Mouse (Mus musculus) lung, postnatal 0 days (tissue): Measurements from ENCODE around the gene Rmi2. TPM values are rescaled to one million over a fixed set of nuclear protein-coding genes. Genes with fewer than 3 reads are reported as not detected.

ENCODE experiments used
- ATAC-seq: fragments of 200-750 bp; cut with Nextera tagmentation; 2 replicates; pipeline ENCODE4 v1.8.0; 2017; ENCODE audit warnings: moderate library complexity
- DNase-seq: peaks from one replicate; pipeline ENCODE4 v3.0.0-alpha.2; 2016; ENCODE audit warnings: low spot score
- H3K27ac ChIP-seq: fragments of 300-500 bp; sonication (generic); 2 replicates; pipeline ENCODE4 v1.5.1; 2014; ENCODE audit warnings: antibody characterized with exemption, mild to moderate bottlenecking, low read length, mixed read lengths
- H3K27me3 ChIP-seq: fragments of 300-500 bp; sonication (generic); replicated peaks from 2 replicates; pipeline ENCODE4 v1.6.1; 2014; ENCODE audit warnings: low read length, mixed read lengths; ENCODE audit not compliant: insufficient read depth
- H3K36me3 ChIP-seq: fragments of 300-500 bp; sonication (generic); 2 replicates; pipeline ENCODE4 v1.6.1; 2014; ENCODE audit warnings: low read length, mixed read lengths; ENCODE audit not compliant: insufficient read depth
- H3K4me1 ChIP-seq: fragments of 300-500 bp; sonication (generic); 2 replicates; pipeline ENCODE4 v1.6.1; 2014; ENCODE audit warnings: antibody characterized with exemption, low read depth, low read length, mixed read lengths; ENCODE audit not compliant: insufficient read depth
- H3K4me2 ChIP-seq: fragments of 300-500 bp; sonication (generic); replicated peaks from 2 replicates; pipeline ENCODE4 v1.6.1; 2014; ENCODE audit warnings: low read depth, mild to moderate bottlenecking, low read length, moderate library complexity, mixed read lengths
- H3K4me3 ChIP-seq: fragments of 300-500 bp; sonication (generic); 2 replicates; pipeline ENCODE4 v1.5.1; 2014; ENCODE audit warnings: low read depth, low read length
- H3K9ac ChIP-seq: fragments of 300-500 bp; sonication (generic); replicated peaks from 2 replicates; pipeline ENCODE4 v1.6.1; 2014; ENCODE audit warnings: low read depth, mild to moderate bottlenecking
- H3K9me3 ChIP-seq: fragments of 300-500 bp; sonication (generic); 2 replicates; pipeline ENCODE4 v1.6.1; 2016; ENCODE audit warnings: low read length, mixed read lengths
- CTCF ChIP-seq: IDR thresholded peaks from 2 replicates; pipeline ENCODE4 v1.5.1; 2016; ENCODE audit warnings: antibody characterized with exemption, mild to moderate bottlenecking
- EP300 ChIP-seq: IDR thresholded peaks from 2 replicates; pipeline ENCODE4 v1.6.1; 2016; ENCODE audit warnings: antibody characterized with exemption, mild to moderate bottlenecking, control low read depth
- WGBS: fragments of 180-500 bp; shearing (Covaris S2); extraction: QIAGEN DNeasy Blood & Tissue Kit; methylation state at CpG from one replicate; pipeline ENCODE4 v1.1.7; 2014; 5-methylcytosine and 5-hydroxymethylcytosine counted together
- polyA plus RNA-seq: library from polyadenylated mRNA; unstranded; fragments of >200 nt; fragmentation: Nextera tagmentation; extraction: Ambion mirVana; gene quantifications from 2 replicates; pipeline ENCODE4 v1.2.1, GENCODE M21; 2015

Gene Rmi2
- polyA plus RNA-seq, 1 experiment from 2014 or later, result 0.44 TPM

- Histone ChIP-seq H3K36me3 (no peaks in the 10 kb centered on the region), H3K9me3 (no peaks in the 10 kb centered on the region), H3K27me3 (no peaks in the 10 kb centered on the region), H3K27ac (no peak overlapping the region), H3K4me2 (no peak overlapping the region), H3K4me1 (no peaks in the 10 kb centered on the region), H3K9ac (no peak overlapping the region), H3K4me3 (no peak overlapping the region)
- DNase-seq (no peak), ATAC-seq (no peak)
- 82% methylated on average over 7 of the region's 7 CpGs for WGBS
- TF ChIP-seq EP300 (no peak), CTCF (no peak)
These were observed 24.9 kb downstream of the Rmi2 start for GRCm38 (mm10) chr16:10859726-10860245.

- Histone ChIP-seq H3K9me3 (no peaks in the 10 kb centered on the region), H3K36me3 (no peaks in the 10 kb centered on the region), H3K4me1 (no peaks in the 10 kb centered on the region), H3K27ac (no peak overlapping the region), H3K27me3 (no peaks in the 10 kb centered on the region), H3K9ac (no peak overlapping the region), H3K4me3 (no peak overlapping the region), H3K4me2 (no peak overlapping the region)
- 0 out of 2 replicates have a peak, but pooled peaks have one; percentile 3 for ATAC-seq
- DNase-seq, result peak; percentile 35
- TF ChIP-seq EP300, result no peak
- TF ChIP-seq CTCF, result no peak
- WGBS, result 51% methylated on average over 3 of the region's 3 CpGs
These were observed 26.5 kb downstream of the Rmi2 start for GRCm38 (mm10) chr16:10861408-10861807.

- Histone ChIP-seq H3K27ac (no peak overlapping the region), H3K9me3 (no peaks in the 10 kb centered on the region), H3K4me3 (no peak overlapping the region), H3K4me1 (no peaks in the 10 kb centered on the region), H3K27me3 (no peaks in the 10 kb centered on the region), H3K36me3 (no peaks in the 10 kb centered on the region), H3K4me2 (no peak overlapping the region), H3K9ac (no peak overlapping the region)
- TF ChIP-seq EP300, result no peak
- no peak for TF ChIP-seq CTCF
- ATAC-seq, result no peak
- no peak for DNase-seq
- WGBS, result 77% methylated on average over 6 of the region's 6 CpGs
These were observed 30.2 kb downstream of the Rmi2 start for GRCm38 (mm10) chr16:10864833-10865591.

- Histone ChIP-seq H3K4me2 (no peak overlapping the region), H3K9ac (no peak overlapping the region), H3K4me1 (no peaks in the 10 kb centered on the region), H3K4me3 (no peak overlapping the region), H3K9me3 (no peaks in the 10 kb centered on the region), H3K36me3 (no peaks in the 10 kb centered on the region), H3K27me3 (no peaks in the 10 kb centered on the region), H3K27ac (no peak overlapping the region)
- no peak for ATAC-seq
- TF ChIP-seq CTCF (no peak), EP300 (no peak)
- no peak for DNase-seq
These were observed 30.7 kb downstream of the Rmi2 start for GRCm38 (mm10) chr16:10865592-10865987.

- no peak for TF ChIP-seq EP300
- TF ChIP-seq CTCF, result no peak
- Histone ChIP-seq H3K27me3 (no peaks in the 10 kb centered on the region), H3K4me1 (no peaks in the 10 kb centered on the region), H3K4me3 (no peak overlapping the region), H3K36me3 (no peaks in the 10 kb centered on the region), H3K9me3 (no peaks in the 10 kb centered on the region), H3K27ac (no peak overlapping the region), H3K9ac (no peak overlapping the region), H3K4me2 (no peak overlapping the region)
- ATAC-seq (no peak), DNase-seq (no peak)
- WGBS, result 86% methylated on average over 8 of the region's 8 CpGs
These were observed 32.0 kb downstream of the Rmi2 start for GRCm38 (mm10) chr16:10866841-10867240.

GRCm38 (mm10) chr16:10867501-10867900 lies 32.6 kb downstream of the Rmi2 start:
- 87% methylated on average over 2 of the region's 2 CpGs for WGBS
- H3K9me3 ChIP-seq, result no peaks in the 10 kb centered on the region
- no peak overlapping the region for H3K9ac ChIP-seq
- no peaks in the 10 kb centered on the region for H3K36me3 ChIP-seq
- no peak overlapping the region for H3K4me2 ChIP-seq
- DNase-seq (no peak), ATAC-seq (no peak)
- no peak overlapping the region for H3K4me3 ChIP-seq
- H3K27me3 ChIP-seq, result no peaks in the 10 kb centered on the region
- H3K27ac ChIP-seq, result no peak overlapping the region
- no peaks in the 10 kb centered on the region for H3K4me1 ChIP-seq
- TF ChIP-seq EP300, result no peak
- no peak for TF ChIP-seq CTCF
